Mouse (Mus musculus): ENCODE results near the gene Cops8. TPM values are rescaled to one million over a fixed set of nuclear protein-coding genes. Genes with fewer than 3 reads are reported as not detected.

The Cops8 gene
- polyA plus RNA-seq, 1 experiment from 2014 or later: 136 TPM

DNA sequence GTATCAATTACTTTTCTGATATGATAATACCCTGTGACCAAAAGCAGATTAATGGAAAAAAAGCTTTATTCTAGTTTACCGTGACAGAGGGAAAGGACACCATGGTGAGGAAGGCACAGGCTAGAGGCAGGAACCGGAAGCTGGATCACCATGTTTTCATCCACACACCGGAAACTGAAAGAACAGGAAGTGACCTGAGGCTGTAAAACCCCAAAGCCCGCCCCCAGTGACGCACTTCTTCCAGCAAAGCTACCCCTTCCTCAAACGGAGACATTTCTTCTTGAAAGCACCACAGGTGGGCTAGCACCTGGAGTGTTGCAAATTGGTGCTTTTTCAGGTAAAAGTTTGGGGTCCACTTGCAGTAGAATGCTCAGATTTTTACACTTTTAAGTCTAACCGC, 20.1 kb upstream of the Cops8 start:
- WGBS: 83% methylated on average over 7 of the region's 7 CpGs
- no peaks in the 10 kb centered on the region for H3K36me3 ChIP-seq (ENCODE audit: control insufficient read depth, insufficient read depth, low read length)

DNA sequence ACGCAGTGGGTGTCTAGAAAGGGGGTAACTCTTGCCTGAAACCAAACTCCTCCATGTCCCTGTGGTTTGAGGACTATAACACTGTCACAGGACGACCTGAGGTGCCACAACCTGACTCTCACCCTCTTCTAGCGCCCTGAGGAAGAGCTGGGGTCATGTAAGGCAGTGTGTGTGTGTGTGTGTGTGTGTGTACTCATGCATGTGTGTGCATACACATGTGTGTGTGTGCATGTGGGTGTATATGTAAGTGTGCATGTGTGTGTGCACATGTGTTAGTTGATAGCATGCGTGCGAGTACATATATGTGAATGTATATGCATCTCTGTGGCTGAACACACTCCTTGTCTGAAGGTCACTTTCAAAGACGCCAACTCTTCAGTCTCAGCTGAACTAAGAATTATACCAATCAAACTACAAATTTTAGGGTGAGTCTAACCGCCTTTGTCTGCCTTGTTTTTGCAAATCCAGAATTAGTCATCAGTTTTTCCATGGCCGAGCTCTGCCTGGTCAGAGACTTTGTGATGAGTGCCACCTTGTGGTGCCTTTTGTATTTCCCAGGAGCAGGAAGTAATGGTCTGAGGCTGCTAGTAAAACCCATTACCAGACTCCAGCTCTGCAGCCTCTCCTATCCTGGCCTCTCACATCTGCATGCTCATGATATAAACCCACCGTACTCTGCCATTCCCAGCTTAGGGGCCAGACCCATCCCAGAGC, 14.6 kb upstream of the Cops8 start:
- DNase-seq (ENCODE audit: low spot score): peak; percentile 85
- H3K27me3 ChIP-seq (replicated peaks; ENCODE audit: control insufficient read depth, insufficient read depth, low read length): no peaks in the 10 kb centered on the region
- H3K27ac ChIP-seq (ENCODE audit: low read depth): no peak overlapping the region
- H3K36me3 ChIP-seq (ENCODE audit: control insufficient read depth, insufficient read depth, low read length): no peaks in the 10 kb centered on the region
- H3K9me3 ChIP-seq (ENCODE audit: control insufficient read depth, low read length): no peaks in the 10 kb centered on the region
- no peak overlapping the region for H3K4me3 ChIP-seq (ENCODE audit: low read depth, low read length)
- ATAC-seq (replicated peaks; ENCODE audit: low FRiP score, low TSS enrichment, low read depth): peak; percentile 71
- no peak overlapping the region for H3K9ac ChIP-seq (ENCODE audit: low read length)
- H3K4me1 ChIP-seq (replicated peaks; ENCODE audit: control insufficient read depth, insufficient read depth, low read length): 0 out of 2 replicates have a peak, but pooled peaks cover 4% of the 10 kb centered on the region
- WGBS: 58% methylated on average over 9 of the region's 9 CpGs
- no peak overlapping the region for H3K4me2 ChIP-seq (ENCODE audit: low read length)

More for the DNA sequence above, 20.1 kb upstream of the Cops8 start:
- DNase-seq (ENCODE audit: low spot score): no peak
- Histone ChIP-seq H3K4me3 (ENCODE audit: low read depth, low read length) (no peak overlapping the region), H3K27ac (ENCODE audit: low read depth) (no peak overlapping the region), H3K9ac (ENCODE audit: low read length) (no peak overlapping the region), H3K4me1 (replicated peaks; ENCODE audit: control insufficient read depth, insufficient read depth, low read length) (0 out of 2 replicates have a peak, but pooled peaks cover 4% of the 10 kb centered on the region), H3K4me2 (ENCODE audit: low read length) (no peak overlapping the region), H3K9me3 (ENCODE audit: control insufficient read depth, low read length) (no peaks in the 10 kb centered on the region), H3K27me3 (replicated peaks; ENCODE audit: control insufficient read depth, insufficient read depth, low read length) (no peaks in the 10 kb centered on the region)
- ATAC-seq (replicated peaks; ENCODE audit: low FRiP score, low TSS enrichment, low read depth): no peak

DNA sequence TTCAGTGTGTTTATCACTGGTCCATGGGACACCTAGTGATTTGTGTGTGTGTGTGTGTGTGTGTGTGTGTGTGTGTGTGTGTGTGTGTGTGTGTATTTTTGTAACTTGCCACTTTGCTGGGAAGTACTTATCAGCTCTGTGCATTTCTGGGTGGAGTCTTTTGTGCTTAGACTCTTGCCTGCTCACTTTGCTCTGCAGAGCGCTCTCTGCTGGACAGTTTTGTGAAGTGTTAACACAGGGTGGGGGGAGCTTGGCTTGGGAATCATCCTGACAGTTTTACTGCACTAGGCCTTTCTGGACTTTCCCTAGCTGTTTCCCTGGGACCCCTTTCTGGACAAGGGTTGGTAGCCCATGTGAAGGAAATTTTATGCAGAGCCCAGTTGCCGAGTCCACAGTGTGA, 12.0 kb upstream of the Cops8 start:
- WGBS: 26% methylated on average over 2 of the region's 2 CpGs
- Histone ChIP-seq H3K9me3 (ENCODE audit: control insufficient read depth, low read length) (no peaks in the 10 kb centered on the region), H3K9ac (ENCODE audit: low read length) (no peak overlapping the region), H3K27ac (ENCODE audit: low read depth) (no peak overlapping the region), H3K36me3 (ENCODE audit: control insufficient read depth, insufficient read depth, low read length) (no peaks in the 10 kb centered on the region), H3K4me1 (replicated peaks; ENCODE audit: control insufficient read depth, insufficient read depth, low read length) (no peaks in the 10 kb centered on the region), H3K4me3 (ENCODE audit: low read depth, low read length) (no peak overlapping the region), H3K27me3 (replicated peaks; ENCODE audit: control insufficient read depth, insufficient read depth, low read length) (no peaks in the 10 kb centered on the region), H3K4me2 (ENCODE audit: low read length) (no peak overlapping the region)
- DNase-seq (ENCODE audit: low spot score): peak; percentile 74
- no peak for ATAC-seq (replicated peaks; ENCODE audit: low FRiP score, low TSS enrichment, low read depth)

DNA sequence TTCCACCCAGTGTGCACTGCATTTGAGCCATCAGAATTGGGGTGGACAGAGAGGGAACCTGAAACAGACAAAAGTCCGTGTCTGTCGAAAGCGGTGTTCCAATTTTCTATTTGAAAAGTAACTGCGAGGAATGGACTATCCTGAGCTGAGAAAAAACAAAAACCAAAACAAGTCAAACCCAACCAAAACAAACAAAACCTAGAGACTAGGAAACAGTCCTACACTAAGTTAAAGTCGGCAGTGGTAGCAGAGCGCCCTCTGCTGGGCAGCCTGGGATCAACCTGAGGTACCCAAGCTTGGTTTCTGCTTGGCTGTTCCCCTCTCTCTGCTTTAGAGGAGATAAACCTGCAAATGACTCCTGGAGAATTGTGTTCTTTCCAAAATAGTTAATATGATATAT, 10.0 kb upstream of the Cops8 start:
- Histone ChIP-seq H3K4me1 (replicated peaks; ENCODE audit: control insufficient read depth, insufficient read depth, low read length) (no peaks in the 10 kb centered on the region), H3K4me3 (ENCODE audit: low read depth, low read length) (no peak overlapping the region), H3K9ac (ENCODE audit: low read length) (no peak overlapping the region), H3K9me3 (ENCODE audit: control insufficient read depth, low read length) (no peaks in the 10 kb centered on the region), H3K36me3 (ENCODE audit: control insufficient read depth, insufficient read depth, low read length) (no peaks in the 10 kb centered on the region), H3K4me2 (ENCODE audit: low read length) (no peak overlapping the region), H3K27me3 (replicated peaks; ENCODE audit: control insufficient read depth, insufficient read depth, low read length) (no peaks in the 10 kb centered on the region), H3K27ac (ENCODE audit: low read depth) (no peak overlapping the region)
- DNase-seq (ENCODE audit: low spot score) (peak; percentile 87), ATAC-seq (replicated peaks; ENCODE audit: low FRiP score, low TSS enrichment, low read depth) (no peak)
- WGBS: 27% methylated on average over 6 of the region's 6 CpGs

DNA sequence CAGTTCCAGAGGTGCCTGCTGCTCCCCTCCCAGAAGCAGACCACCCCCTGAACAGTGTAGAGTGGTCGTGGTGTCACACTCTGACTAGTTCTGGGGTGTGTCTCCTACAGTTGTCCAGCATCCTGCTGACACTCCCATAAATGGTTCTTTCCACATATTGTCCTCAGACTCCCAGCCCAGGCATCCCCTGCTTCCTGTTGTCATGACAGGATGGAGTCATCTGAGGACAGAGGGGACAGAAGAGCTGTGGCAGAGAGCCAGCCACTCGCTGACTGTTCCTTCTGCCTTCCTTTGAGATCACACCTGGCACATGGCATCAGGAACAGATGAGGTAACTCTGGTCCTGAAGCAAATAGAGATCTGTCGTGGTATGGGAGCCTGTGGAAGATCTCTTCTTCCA, 3.6 kb upstream of the Cops8 start:
- 46% methylated on average over 3 of the region's 3 CpGs for WGBS

DNA sequence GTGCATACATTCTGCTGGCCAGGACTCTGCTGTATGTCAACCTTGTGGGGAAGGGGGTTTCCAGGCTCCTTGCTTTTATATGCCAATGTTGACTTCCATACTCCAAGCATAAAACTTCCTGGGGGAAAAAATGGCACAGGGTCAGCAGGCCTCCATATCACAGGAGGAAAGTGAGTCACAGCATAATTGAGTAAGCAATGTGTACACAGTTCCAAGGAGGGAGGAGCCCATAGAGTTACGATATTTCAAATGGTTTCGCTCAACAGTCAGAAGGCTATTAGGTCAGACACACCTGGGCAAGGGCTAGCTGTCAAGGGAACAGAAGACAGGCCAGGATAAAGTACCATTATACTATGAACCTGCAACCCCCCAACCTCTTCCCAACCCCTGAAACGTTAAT, 1.7 kb upstream of the Cops8 start:
- Histone ChIP-seq H3K4me2 (ENCODE audit: low read length) (no peak overlapping the region), H3K4me1 (replicated peaks; ENCODE audit: control insufficient read depth, insufficient read depth, low read length) (peaks cover 5% of the 10 kb centered on the region; the same call in 1 of the 2 replicates), H3K27me3 (replicated peaks; ENCODE audit: control insufficient read depth, insufficient read depth, low read length) (no peaks in the 10 kb centered on the region), H3K4me3 (ENCODE audit: low read depth, low read length) (no peak overlapping the region), H3K27ac (ENCODE audit: low read depth) (no peak overlapping the region), H3K36me3 (ENCODE audit: control insufficient read depth, insufficient read depth, low read length) (peaks cover 12% of the 10 kb centered on the region), H3K9me3 (ENCODE audit: control insufficient read depth, low read length) (no peaks in the 10 kb centered on the region), H3K9ac (ENCODE audit: low read length) (no peak overlapping the region)
- DNase-seq (ENCODE audit: low spot score) (no peak), ATAC-seq (replicated peaks; ENCODE audit: low FRiP score, low TSS enrichment, low read depth) (no peak)
- WGBS: 56% methylated on average over 3 of the region's 3 CpGs

More for the DNA sequence above, 3.6 kb upstream of the Cops8 start:
- Histone ChIP-seq H3K27ac (ENCODE audit: low read depth) (no peak overlapping the region), H3K4me1 (replicated peaks; ENCODE audit: control insufficient read depth, insufficient read depth, low read length) (peaks cover 3% of the 10 kb centered on the region; the same call in 1 of the 2 replicates), H3K27me3 (replicated peaks; ENCODE audit: control insufficient read depth, insufficient read depth, low read length) (no peaks in the 10 kb centered on the region), H3K4me3 (ENCODE audit: low read depth, low read length) (no peak overlapping the region), H3K9me3 (ENCODE audit: control insufficient read depth, low read length) (no peaks in the 10 kb centered on the region), H3K4me2 (ENCODE audit: low read length) (no peak overlapping the region), H3K36me3 (ENCODE audit: control insufficient read depth, insufficient read depth, low read length) (no peaks in the 10 kb centered on the region), H3K9ac (ENCODE audit: low read length) (no peak overlapping the region)
- DNase-seq (ENCODE audit: low spot score): no peak
- no peak for ATAC-seq (replicated peaks; ENCODE audit: low FRiP score, low TSS enrichment, low read depth)

DNA sequence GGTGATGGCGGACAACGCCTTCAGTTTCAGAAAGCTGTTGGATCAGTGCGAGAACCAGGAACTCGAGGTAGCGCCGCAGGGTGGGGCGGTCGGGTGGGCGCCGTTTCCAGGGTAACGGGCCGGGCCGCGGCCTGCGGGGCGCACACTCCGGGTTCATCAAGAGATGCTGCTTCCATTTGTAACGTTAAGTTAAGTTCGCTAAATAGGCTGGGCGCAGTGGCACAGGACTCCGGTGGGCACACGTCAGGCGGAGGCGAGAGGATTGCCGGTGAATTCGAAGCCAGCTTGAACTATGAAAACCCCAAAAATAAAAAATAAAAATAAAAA, 743 bp downstream of the Cops8 start:
- Histone ChIP-seq H3K4me3 (ENCODE audit: low read depth, low read length) (peak overlapping the region; percentile 86), H3K27ac (ENCODE audit: low read depth) (peak overlapping the region; percentile 67; the same call in 1 of the 2 replicates), H3K9ac (ENCODE audit: low read length) (peak overlapping the region; percentile 91), H3K9me3 (ENCODE audit: control insufficient read depth, low read length) (no peaks in the 10 kb centered on the region), H3K4me2 (ENCODE audit: low read length) (peak overlapping the region; percentile 88), H3K4me1 (replicated peaks; ENCODE audit: control insufficient read depth, insufficient read depth, low read length) (peaks cover 5% of the 10 kb centered on the region; the same call in 1 of the 2 replicates), H3K27me3 (replicated peaks; ENCODE audit: control insufficient read depth, insufficient read depth, low read length) (no peaks in the 10 kb centered on the region), H3K36me3 (ENCODE audit: control insufficient read depth, insufficient read depth, low read length) (peaks cover 36% of the 10 kb centered on the region)
- ATAC-seq (replicated peaks; ENCODE audit: low FRiP score, low TSS enrichment, low read depth) (no peak; the same call in 1 of the 2 replicates), DNase-seq (ENCODE audit: low spot score) (no peak)
- WGBS: under 1% methylated on average over 26 of the region's 26 CpGs

DNA sequence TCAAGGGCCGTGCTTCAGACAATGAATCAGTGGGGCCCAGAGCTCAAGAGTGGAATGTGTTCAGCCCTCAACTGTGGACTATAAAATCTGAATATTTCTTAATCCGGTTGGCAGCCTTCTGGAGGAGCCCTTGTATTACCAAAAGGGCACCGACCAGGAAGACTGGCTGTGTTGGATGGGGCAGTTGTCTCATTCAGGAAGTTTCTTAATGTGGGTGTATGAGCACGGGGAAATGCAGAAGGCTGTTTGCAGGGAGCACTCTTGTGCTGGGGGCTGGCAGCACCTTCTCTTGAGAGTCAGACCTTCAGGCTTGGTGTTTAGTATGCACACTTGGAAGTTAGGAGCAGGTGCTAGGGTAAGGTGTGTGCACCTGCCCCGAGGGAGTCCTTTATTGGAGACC, 6.6 kb downstream of the Cops8 start:
- DNase-seq (ENCODE audit: low spot score): no peak
- no peaks in the 10 kb centered on the region for H3K27me3 ChIP-seq (replicated peaks; ENCODE audit: control insufficient read depth, insufficient read depth, low read length)
- H3K4me2 ChIP-seq (ENCODE audit: low read length): no peak overlapping the region
- no peak overlapping the region for H3K27ac ChIP-seq (ENCODE audit: low read depth)
- WGBS: 91% methylated on average over 5 of the region's 5 CpGs
- H3K4me1 ChIP-seq (replicated peaks; ENCODE audit: control insufficient read depth, insufficient read depth, low read length): peaks cover under 1% of the 10 kb centered on the region; the same call in 1 of the 2 replicates
- no peak for ATAC-seq (replicated peaks; ENCODE audit: low FRiP score, low TSS enrichment, low read depth)
- H3K9me3 ChIP-seq (ENCODE audit: control insufficient read depth, low read length): no peaks in the 10 kb centered on the region
- H3K4me3 ChIP-seq (ENCODE audit: low read depth, low read length): no peak overlapping the region
- no peak overlapping the region for H3K9ac ChIP-seq (ENCODE audit: low read length)
- H3K36me3 ChIP-seq (ENCODE audit: control insufficient read depth, insufficient read depth, low read length): peaks cover 90% of the 10 kb centered on the region

DNA sequence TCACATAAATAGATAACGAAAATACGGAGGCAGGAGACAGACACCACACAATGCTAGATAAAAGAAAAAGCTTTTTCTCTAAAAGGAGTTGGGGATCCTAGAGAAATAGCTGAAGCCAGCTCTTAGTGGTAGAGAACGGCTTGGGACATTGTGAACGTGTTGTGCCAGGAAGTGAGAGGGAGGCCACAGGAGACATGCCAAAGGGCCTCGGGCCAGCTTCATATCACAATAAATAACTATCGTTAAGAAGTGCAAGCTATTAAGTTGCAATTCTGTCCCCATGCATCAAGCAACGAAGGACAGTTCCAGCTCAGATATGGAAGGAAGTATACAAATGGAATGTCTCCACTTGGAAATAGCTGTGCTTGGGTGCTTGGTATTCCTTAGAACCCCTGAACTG, 14.5 kb downstream of the Cops8 start:
- no peaks in the 10 kb centered on the region for H3K4me1 ChIP-seq (replicated peaks; ENCODE audit: control insufficient read depth, insufficient read depth, low read length)
- WGBS: 92% methylated on average over 7 of the region's 7 CpGs
- H3K27ac ChIP-seq (ENCODE audit: low read depth): no peak overlapping the region
- H3K9me3 ChIP-seq (ENCODE audit: control insufficient read depth, low read length): no peaks in the 10 kb centered on the region
- H3K27me3 ChIP-seq (replicated peaks; ENCODE audit: control insufficient read depth, insufficient read depth, low read length): no peaks in the 10 kb centered on the region
- H3K36me3 ChIP-seq (ENCODE audit: control insufficient read depth, insufficient read depth, low read length): peaks cover 22% of the 10 kb centered on the region
- no peak overlapping the region for H3K4me2 ChIP-seq (ENCODE audit: low read length)
- no peak for DNase-seq (ENCODE audit: low spot score)
- no peak overlapping the region for H3K9ac ChIP-seq (ENCODE audit: low read length)
- H3K4me3 ChIP-seq (ENCODE audit: low read depth, low read length): no peak overlapping the region
- no peak for ATAC-seq (replicated peaks; ENCODE audit: low FRiP score, low TSS enrichment, low read depth)

Data from intestine, embryonic 14.5 days (tissue).